Mouse (Mus musculus) gastrocnemius, adult 18-20 months (tissue): Measurements from ENCODE around the gene Olfr250. TPM values are rescaled to one million over a fixed set of nuclear protein-coding genes. Genes with fewer than 3 reads are reported as not detected.
"Not testable (repeated sequence)": the region's sequence is repeated elsewhere in the genome, so short reads cannot be mapped to it uniquely, and the experiment has no call there.

ENCODE experiments used
- DNase-seq: peaks from one replicate; pipeline ENCODE4 v3.0.0; 2021; ENCODE audit warnings: low spot score
- long read RNA-seq, 2 experiments: library from polyadenylated mRNA; stranded (forward); transcript quantifications; one replicate each; pipeline ENCODE4 v2.0.0; 2021
- total RNA-seq, 2 experiments: library from RNA; stranded (reverse); gene quantifications; 2 replicates each; pipeline ENCODE4 v1.2.3; 2021

The Olfr250 gene
- not detected for total RNA-seq
- long read RNA-seq, experiment 1 = 0 reads
- long read RNA-seq, experiment 2 = 0 reads

DNA sequence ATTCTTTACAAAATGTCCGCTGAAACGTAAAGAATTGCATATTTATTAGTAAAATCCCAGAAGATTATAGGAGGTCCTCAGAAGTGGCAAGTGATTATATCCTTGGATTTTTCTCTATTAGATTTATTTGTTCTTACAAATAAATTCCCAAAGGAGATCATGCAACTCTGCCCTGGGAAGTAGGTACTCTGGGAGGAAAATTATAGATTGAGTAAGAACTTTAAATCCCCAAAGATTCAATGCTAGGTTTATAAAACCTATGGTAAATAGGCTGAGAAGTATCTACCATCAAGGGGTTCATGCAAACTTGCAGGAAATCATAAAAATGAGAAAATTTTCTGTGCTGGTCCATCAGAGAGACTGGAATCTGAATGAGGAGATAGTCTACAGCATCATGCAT, at the start of gene Olfr250:
Gene Olfr250, plus strand, starts transcription at position 301 of the 400 bp plus-strand sequence.
- no peak for DNase-seq

DNA sequence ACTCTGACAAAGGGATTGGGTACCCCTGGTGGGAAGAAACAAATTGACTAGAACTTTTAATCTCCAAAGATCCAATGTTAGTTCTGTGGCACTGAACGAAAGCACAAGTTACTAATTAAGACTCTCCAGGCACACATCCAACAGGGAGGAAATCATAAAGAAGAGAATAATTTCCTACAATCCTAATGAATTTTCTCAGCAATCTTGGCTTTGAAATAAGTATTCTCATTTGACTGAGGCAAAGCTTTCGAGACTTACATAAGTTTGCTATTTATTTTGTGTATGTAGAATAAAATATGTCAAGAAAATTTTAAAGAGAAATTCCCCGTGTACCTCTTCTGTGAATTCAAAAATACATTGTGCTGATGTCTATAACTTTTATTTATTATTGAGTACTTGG, 37.9 kb upstream of the Olfr250 start, which contains the start of gene Olfr25:
Gene Olfr25, plus strand, starts transcription at position 301 of the 400 bp plus-strand sequence.
- no peak for DNase-seq

DNA sequence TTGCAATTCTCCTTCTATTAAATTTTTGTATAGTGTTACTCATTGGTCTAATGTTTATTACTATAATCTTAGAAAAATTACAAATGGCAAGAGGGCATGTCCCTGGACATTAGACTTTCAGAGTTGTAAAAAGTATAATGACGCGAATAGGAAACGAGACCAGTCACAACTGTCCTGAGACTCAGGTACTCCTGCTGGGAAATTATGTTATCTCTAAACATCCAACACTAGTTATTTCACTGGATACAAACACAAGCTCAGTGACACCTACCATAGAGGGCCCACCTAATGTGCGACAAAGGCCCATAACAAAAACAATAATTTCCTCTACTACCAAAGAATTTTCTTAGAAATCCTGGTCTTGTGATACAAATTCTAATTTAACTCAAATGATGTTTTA, 18.6 kb upstream of the Olfr250 start, which contains the start of gene Olfr898:
Gene Olfr898, plus strand, starts transcription at position 301 of the 400 bp plus-strand sequence.
- no peak for DNase-seq

DNA sequence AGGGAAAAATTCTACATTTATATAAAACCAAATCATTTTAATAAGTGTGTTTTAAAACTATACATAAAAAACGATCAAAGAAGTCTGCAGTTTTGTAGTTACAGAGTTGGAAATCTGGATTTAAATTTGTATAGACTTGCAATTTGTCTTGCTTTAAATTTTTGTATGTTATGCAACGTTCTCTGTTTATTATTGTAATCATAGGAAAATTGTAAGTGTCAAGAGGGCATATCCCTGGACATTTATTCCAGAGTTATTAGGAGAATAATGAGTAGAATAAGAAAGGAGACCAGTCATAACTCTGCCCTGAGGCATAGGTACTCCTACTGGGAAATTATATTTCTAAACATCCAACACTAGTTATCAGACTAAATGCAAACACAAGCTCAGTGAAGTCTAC, 10.1 kb downstream of the Olfr250 start, which contains the start of gene Olfr251:
Gene Olfr251, plus strand, starts transcription at position 301 of the 400 bp plus-strand sequence.
- DNase-seq = no peak

DNA sequence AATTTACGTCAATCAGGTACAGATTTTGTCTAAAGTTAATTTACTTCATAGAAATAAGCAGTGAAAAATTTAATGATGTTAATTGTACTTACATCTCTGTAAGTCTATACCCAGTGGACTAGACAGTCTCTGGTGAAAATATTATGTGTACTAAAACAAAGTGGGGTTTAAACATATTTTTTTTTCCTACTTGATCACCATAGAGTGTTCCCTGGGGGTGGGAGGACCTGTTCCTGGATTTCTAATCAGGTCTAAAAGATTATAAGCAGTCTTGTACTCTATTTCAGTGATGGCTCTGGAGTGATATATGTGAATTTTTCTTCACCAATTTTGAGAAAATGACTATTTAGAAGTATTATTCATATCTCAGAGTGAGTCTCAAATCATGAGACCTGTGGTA, 34.7 kb downstream of the Olfr250 start, which contains the start of gene Olfr147:
Gene Olfr147, plus strand, starts transcription at position 301 of the 400 bp plus-strand sequence.
- no peak for DNase-seq

DNA sequence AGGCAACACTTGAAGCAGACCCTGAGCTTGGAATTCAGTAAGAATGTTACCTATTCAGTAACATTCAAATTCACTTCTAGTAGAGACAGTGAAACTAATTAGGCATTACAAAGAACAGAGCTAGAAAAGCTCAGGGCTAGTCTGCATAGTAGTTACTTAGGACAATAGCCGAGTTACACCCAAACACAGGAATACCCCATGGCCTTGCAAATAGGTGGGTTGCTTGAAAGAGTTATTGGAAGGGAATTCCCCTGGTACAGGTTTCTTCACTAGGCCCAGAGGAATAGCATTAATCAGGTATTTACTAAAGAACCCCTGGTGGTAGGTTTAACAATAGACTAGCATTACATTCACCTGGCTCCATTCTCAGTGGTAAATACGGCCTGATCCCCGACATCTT, 40.8 kb downstream of the Olfr250 start:
- DNase-seq = not testable (repeated sequence)

DNA sequence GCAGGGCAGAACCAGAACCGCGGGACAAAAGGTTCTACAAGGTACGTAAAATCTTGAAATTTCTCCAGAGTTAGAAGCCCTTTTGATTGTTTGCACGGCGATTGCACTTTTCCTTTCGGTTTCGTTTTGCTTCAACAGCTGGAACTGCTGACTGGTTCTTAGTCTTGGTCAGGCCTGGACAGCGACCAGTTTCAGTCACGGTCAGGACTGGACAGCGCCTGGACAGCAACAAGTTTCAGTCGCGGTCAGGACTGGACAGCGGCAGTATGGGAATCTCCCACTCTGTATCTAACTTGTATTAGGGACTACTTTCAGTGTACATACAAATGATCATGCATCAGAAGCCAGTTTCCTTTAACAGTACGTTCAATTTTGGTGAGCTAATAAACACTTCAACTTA, 46.8 kb downstream of the Olfr250 start:
- not testable (repeated sequence) for DNase-seq

Other genes starting within 250 kb of the Olfr250 start
- not detected for gene Olfr890, start 224.4 kb upstream of the Olfr250 start, total RNA-seq
- gene Olfr891, start 186.1 kb upstream of the Olfr250 start, total RNA-seq = not detected
- not detected for gene Olfr893, start 158.5 kb upstream of the Olfr250 start, total RNA-seq
- gene Olfr894, start 148.8 kb upstream of the Olfr250 start, total RNA-seq = not detected
- gene Olfr143, start 114.1 kb upstream of the Olfr250 start, total RNA-seq = not detected
- not detected for gene Olfr895, start 99.0 kb upstream of the Olfr250 start, total RNA-seq
- not detected for gene Olfr896-ps1, start 75.8 kb upstream of the Olfr250 start, total RNA-seq
- gene Olfr25, start 37.8 kb upstream of the Olfr250 start, total RNA-seq = not detected
- not detected for gene Olfr898, start 18.5 kb upstream of the Olfr250 start, total RNA-seq
- gene Olfr251, start 10.2 kb downstream of the Olfr250 start, total RNA-seq = not detected
- gene Olfr147, start 34.8 kb downstream of the Olfr250 start, total RNA-seq = not detected
- not detected for gene Olfr901, start 62.6 kb downstream of the Olfr250 start, total RNA-seq
- not detected for gene Olfr902, start 80.8 kb downstream of the Olfr250 start, total RNA-seq
- gene Olfr904, start 96.2 kb downstream of the Olfr250 start, total RNA-seq = not detected
- gene Olfr905, start 104.2 kb downstream of the Olfr250 start, total RNA-seq = not detected
- not detected for gene Olfr906, start 120.2 kb downstream of the Olfr250 start, total RNA-seq
- gene Olfr907, start 128.9 kb downstream of the Olfr250 start, total RNA-seq = not detected
- gene Olfr911-ps1, start 154.7 kb downstream of the Olfr250 start, total RNA-seq = not detected
- gene Olfr910, start 171.0 kb downstream of the Olfr250 start, total RNA-seq = not detected
- not detected for gene Olfr912, start 213.3 kb downstream of the Olfr250 start, total RNA-seq
- gene Olfr913, start 225.9 kb downstream of the Olfr250 start, total RNA-seq = not detected
- gene Olfr914, start 238.2 kb downstream of the Olfr250 start, total RNA-seq = not detected